Mouse (Mus musculus) midbrain, embryonic 15.5 days (tissue): ENCODE measurements around the gene Caps2. TPM values are rescaled to one million over a fixed set of nuclear protein-coding genes. Genes with fewer than 3 reads are reported as not detected.
"Not testable (repeated sequence)": the region's sequence is repeated elsewhere in the genome, so short reads cannot be mapped to it uniquely, and the experiment has no call there.

Experiments
- ATAC-seq: fragments of 200-750 bp; cut with Nextera tagmentation; replicated peaks from 2 replicates; pipeline ENCODE4 v1.8.0; 2017; ENCODE audit warnings: moderate TSS enrichment
- H3K27ac ChIP-seq: fragments of 300-500 bp; sonication (generic); 2 replicates; pipeline ENCODE4 v1.5.1; 2015; ENCODE audit warnings: mild to moderate bottlenecking, inconsistent platforms
- H3K27me3 ChIP-seq: fragments of 300-500 bp; sonication (generic); replicated peaks from 2 replicates; pipeline ENCODE4 v1.6.1; 2015; ENCODE audit warnings: inconsistent platforms
- H3K36me3 ChIP-seq: fragments of 300-500 bp; sonication (generic); replicated peaks from 2 replicates; pipeline ENCODE4 v1.6.1; 2015; ENCODE audit warnings: inconsistent platforms
- H3K4me1 ChIP-seq: fragments of 300-500 bp; sonication (generic); 2 replicates; pipeline ENCODE4 v1.6.1; 2015; ENCODE audit warnings: inconsistent platforms
- H3K4me2 ChIP-seq: fragments of 300-500 bp; sonication (generic); 2 replicates; pipeline ENCODE4 v1.6.1; 2015; ENCODE audit warnings: inconsistent platforms, mild to moderate bottlenecking, moderate library complexity
- H3K4me3 ChIP-seq: fragments of 300-500 bp; sonication (generic); 2 replicates; pipeline ENCODE4 v1.5.1; 2015; ENCODE audit warnings: mild to moderate bottlenecking, inconsistent platforms
- H3K9ac ChIP-seq: fragments of 300-500 bp; sonication (generic); 2 replicates; pipeline ENCODE4 v1.6.1; 2015; ENCODE audit warnings: mild to moderate bottlenecking, inconsistent platforms
- H3K9me3 ChIP-seq: fragments of 300-500 bp; sonication (generic); 2 replicates; pipeline ENCODE4 v1.6.1; 2016; ENCODE audit warnings: inconsistent platforms
- WGBS: fragments of 180-500 bp; shearing (Covaris S2); methylation state at CpG from one replicate; pipeline ENCODE4 v1.1.7; 2015; ENCODE audit warnings: mixed read lengths; 5-methylcytosine and 5-hydroxymethylcytosine counted together
- polyA plus RNA-seq: library from polyadenylated mRNA; unstranded; fragments of >200 nt; fragmentation: Nextera tagmentation; extraction: Ambion mirVana; gene quantifications from 2 replicates; pipeline ENCODE4 v1.2.1, GENCODE M21; 2015

The Caps2 gene
- polyA plus RNA-seq, 1 experiment from 2014 or later: 0.58 TPM

DNA sequence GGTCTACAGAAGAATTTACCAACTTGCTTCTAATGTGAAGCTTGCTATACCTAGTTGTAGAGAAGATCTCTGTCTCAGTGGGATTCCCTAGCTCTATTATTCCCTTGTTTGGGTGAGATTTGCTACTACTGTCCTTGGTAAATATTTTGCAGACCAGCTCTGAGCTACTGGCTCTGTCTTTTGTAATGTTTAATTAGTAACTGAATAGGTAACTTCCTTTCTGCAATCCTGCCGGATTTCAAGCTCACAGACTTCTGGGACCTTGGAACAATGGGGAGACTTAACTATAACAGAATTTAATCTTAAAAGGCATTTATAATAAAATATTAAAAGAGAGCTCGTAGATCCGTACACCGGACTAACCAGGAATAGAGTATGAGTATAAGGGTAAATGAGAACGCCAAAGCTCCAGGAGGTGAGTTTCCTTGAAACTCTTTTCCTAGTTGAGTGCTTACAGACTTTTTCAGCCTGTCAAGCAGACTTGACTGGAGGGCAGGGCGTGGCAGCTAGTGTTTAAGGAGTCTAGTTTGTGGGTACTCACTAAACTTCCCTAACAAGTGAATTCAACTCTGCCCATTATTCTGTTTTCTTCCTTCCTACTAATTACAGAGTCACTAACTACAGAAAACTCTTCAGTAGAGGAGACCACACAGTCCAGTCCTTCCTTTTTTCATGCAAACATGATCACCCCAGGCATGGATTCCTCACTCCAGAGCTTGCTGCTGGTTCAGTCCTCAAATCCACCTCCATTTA lies 65.8 kb downstream of the Caps2 start:
- H3K9ac ChIP-seq, H3K4me1 ChIP-seq, H3K4me3 ChIP-seq, ATAC-seq, H3K9me3 ChIP-seq, H3K4me2 ChIP-seq, H3K27me3 ChIP-seq, H3K27ac ChIP-seq, H3K36me3 ChIP-seq: not testable (repeated sequence)
- 43% methylated on average over 6 of the region's 6 CpGs for WGBS

DNA sequence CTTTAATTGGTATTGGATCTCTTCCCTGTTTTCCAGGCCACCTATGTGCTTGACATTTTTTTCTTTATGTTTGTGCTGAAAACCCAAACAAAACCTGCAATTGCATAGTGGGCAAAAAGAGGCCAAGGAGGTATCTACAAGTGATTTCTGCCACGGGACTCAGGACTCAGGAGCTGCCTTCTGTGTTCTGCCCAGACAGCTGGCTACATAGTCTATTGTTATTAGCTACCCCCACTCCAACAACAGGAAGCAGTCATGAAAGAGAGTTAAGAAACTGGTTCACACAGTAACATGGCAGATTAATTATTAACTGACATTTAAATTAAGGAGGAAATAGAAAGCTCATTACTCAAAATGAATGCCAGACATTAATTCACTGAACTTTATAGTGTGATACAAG lies 69.3 kb downstream of the Caps2 start:
- not testable (repeated sequence) for H3K9me3 ChIP-seq, H3K4me1 ChIP-seq, ATAC-seq, H3K36me3 ChIP-seq, H3K4me2 ChIP-seq, H3K27ac ChIP-seq, H3K4me3 ChIP-seq, H3K27me3 ChIP-seq, H3K9ac ChIP-seq
- 11% methylated on average over 1 of the region's 1 CpGs for WGBS

- H3K4me1 ChIP-seq, H3K9me3 ChIP-seq, H3K4me2 ChIP-seq, H3K4me3 ChIP-seq, H3K36me3 ChIP-seq, H3K9ac ChIP-seq, H3K27ac ChIP-seq, H3K27me3 ChIP-seq: not testable (repeated sequence)
- peak; percentile 78 for ATAC-seq
- WGBS: 76% methylated on average over 5 of the region's 5 CpGs
Measured at GRCm38 (mm10) chr10:112235396-112235940, 72.0 kb downstream of the Caps2 start.

GRCm38 (mm10) chr10:112248273-112248672 lies 84.9 kb downstream of the Caps2 start:
- no peaks in the 10 kb centered on the region for H3K27me3 ChIP-seq
- no peaks in the 10 kb centered on the region for H3K4me1 ChIP-seq
- no peaks in the 10 kb centered on the region for H3K9me3 ChIP-seq
- H3K27ac ChIP-seq: no peak overlapping the region
- 79% methylated on average over 2 of the region's 2 CpGs for WGBS
- no peaks in the 10 kb centered on the region for H3K36me3 ChIP-seq
- H3K9ac ChIP-seq: no peak overlapping the region
- H3K4me3 ChIP-seq: no peak overlapping the region
- ATAC-seq: no peak
- no peak overlapping the region for H3K4me2 ChIP-seq

DNA sequence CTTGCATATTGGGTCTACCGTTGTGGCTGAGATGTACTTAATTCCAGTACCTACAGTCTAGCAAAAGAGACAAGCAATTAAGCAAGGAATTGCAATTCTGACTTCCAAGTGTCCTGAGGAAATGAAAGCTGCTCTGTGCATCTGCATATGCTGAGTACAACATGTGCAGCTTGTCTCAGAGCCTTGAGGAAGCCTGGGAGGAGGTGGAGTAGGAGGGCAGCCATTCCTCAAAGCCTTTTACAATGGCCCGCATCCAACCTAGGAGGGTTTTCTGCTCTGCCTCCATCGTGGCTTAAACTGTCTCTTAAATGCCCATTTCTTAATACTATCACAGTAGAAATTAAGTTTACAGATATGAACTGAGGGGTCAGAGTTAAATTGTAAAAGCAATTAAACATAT lies 100.0 kb downstream of the Caps2 start:
- H3K4me1 ChIP-seq: no peaks in the 10 kb centered on the region
- no peak overlapping the region for H3K4me3 ChIP-seq
- H3K9me3 ChIP-seq: no peaks in the 10 kb centered on the region
- H3K27ac ChIP-seq: no peak overlapping the region
- no peaks in the 10 kb centered on the region for H3K27me3 ChIP-seq
- 76% methylated on average over 3 of the region's 3 CpGs for WGBS
- H3K36me3 ChIP-seq: no peaks in the 10 kb centered on the region
- H3K4me2 ChIP-seq: no peak overlapping the region
- no peak overlapping the region for H3K9ac ChIP-seq
- no peak for ATAC-seq

Other genes with a start within 250 kb of the Caps2 start
- 38.8 and 41.5 TPM in 2 replicates for gene Krr1, start 191.0 kb upstream of the Caps2 start, polyA plus RNA-seq
- gene Glipr1, start 161.0 kb upstream of the Caps2 start, polyA plus RNA-seq: 0.39 and 0.57 TPM in 2 replicates
- gene Glipr1l1, start 103.4 kb upstream of the Caps2 start, polyA plus RNA-seq: 0.26 and 0.33 TPM in 2 replicates
- not detected in 2 replicates for gene Glipr1l2, start 80.3 kb upstream of the Caps2 start, polyA plus RNA-seq
- 0.45 and 0.86 TPM in 2 replicates for gene Glipr1l3, start 3.3 kb upstream of the Caps2 start, polyA plus RNA-seq
- gene Kcnc2, start 107.5 kb downstream of the Caps2 start, polyA plus RNA-seq: 6.1 and 7.8 TPM in 2 replicates